Mouse (Mus musculus): ENCODE measurements around the gene Ctnna3. TPM values are rescaled to one million over a fixed set of nuclear protein-coding genes. Genes with fewer than 3 reads are reported as not detected.
A peak's percentile ranks its signal among the peaks of the same experiment; 100 is the strongest.

Gene Ctnna3
- polyA plus RNA-seq, 1 experiment, result 1.3 TPM

- no peak for TF ChIP-seq POLR2A (IDR thresholded peaks at IDR 0.05; ENCODE audit: extremely low read depth, insufficient read depth, low read length)
- TF ChIP-seq CTCF (IDR thresholded peaks at IDR 0.05; ENCODE audit: extremely low read depth, insufficient read depth, low read length), result no peak
- Histone ChIP-seq H3K4me1 (ENCODE audit: control insufficient read depth, insufficient read depth, low read length) (no peaks in the 10 kb centered on the region; the same call in 1 of the 2 replicates), H3K4me3 (ENCODE audit: insufficient read depth, low read length) (no peak overlapping the region), H3K27ac (ENCODE audit: insufficient read depth, low read length) (no peak overlapping the region)
Measured at GRCm38 (mm10) chr10:63933946-63934345, 504.0 kb downstream of the Ctnna3 start.

- Histone ChIP-seq H3K4me3 (ENCODE audit: insufficient read depth, low read length) (no peak overlapping the region), H3K27ac (ENCODE audit: insufficient read depth, low read length) (no peak overlapping the region), H3K4me1 (ENCODE audit: control insufficient read depth, insufficient read depth, low read length) (no peaks in the 10 kb centered on the region; the same call in 1 of the 2 replicates)
- TF ChIP-seq POLR2A (IDR thresholded peaks at IDR 0.05; ENCODE audit: extremely low read depth, insufficient read depth, low read length), result no peak
- no peak for TF ChIP-seq CTCF (IDR thresholded peaks at IDR 0.05; ENCODE audit: extremely low read depth, insufficient read depth, low read length)
Measured at GRCm38 (mm10) chr10:63945534-63945933, 515.6 kb downstream of the Ctnna3 start.

DNA sequence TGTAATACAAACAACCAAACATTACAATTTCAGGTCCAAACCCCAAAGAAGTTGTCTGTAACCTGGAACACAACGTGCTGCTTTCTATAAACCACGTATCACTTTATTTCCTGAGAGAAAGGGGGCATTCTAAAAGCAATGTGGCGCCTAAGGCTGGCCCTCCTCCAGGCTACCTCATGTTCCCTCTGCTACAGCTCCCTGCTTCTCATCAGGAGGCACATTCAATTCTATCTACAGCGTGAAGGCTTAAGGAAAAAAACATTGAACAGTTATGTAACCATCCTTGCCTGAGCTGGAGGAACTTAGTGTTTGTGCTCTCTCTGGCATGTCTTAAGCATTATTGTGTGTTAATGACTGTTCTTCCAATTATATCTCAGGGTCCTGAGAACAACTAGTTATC, 517.4 kb downstream of the Ctnna3 start:
- TF ChIP-seq CTCF (IDR thresholded peaks at IDR 0.05; ENCODE audit: extremely low read depth, insufficient read depth, low read length) (no peak), POLR2A (IDR thresholded peaks at IDR 0.05; ENCODE audit: extremely low read depth, insufficient read depth, low read length) (no peak)
- H3K27ac ChIP-seq (ENCODE audit: insufficient read depth, low read length), result no peak overlapping the region

DNA sequence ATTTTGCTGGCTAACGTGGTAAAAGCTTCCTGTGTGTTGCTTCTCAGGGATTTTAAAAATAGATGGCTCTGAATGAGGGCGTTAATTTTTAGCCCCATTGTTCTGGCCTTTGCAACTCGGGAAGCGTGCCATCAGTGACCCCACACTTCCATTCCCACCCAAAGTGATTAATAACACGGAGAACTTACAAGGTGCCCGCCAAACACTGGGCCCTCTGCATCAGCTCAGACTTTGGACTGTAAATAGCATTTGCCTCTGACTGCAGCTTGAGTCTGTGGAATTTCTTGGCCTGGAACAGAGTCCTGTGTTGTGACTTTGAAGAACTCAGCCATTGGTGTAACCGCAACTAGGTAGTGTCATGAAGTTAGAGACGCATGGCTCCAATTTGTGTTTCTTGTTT, 521.0 kb downstream of the Ctnna3 start:
- Histone ChIP-seq H3K4me1 (ENCODE audit: control insufficient read depth, insufficient read depth, low read length) (peaks cover 6% of the 10 kb centered on the region; the same call in 1 of the 2 replicates), H3K27ac (ENCODE audit: insufficient read depth, low read length) (no peak overlapping the region), H3K4me3 (ENCODE audit: insufficient read depth, low read length) (no peak overlapping the region)
- TF ChIP-seq POLR2A (IDR thresholded peaks at IDR 0.05; ENCODE audit: extremely low read depth, insufficient read depth, low read length) (no peak), CTCF (IDR thresholded peaks at IDR 0.05; ENCODE audit: extremely low read depth, insufficient read depth, low read length) (no peak)

More for the DNA sequence above, 517.4 kb downstream of the Ctnna3 start:
- no peaks in the 10 kb centered on the region; the same call in 1 of the 2 replicates for H3K4me1 ChIP-seq (ENCODE audit: control insufficient read depth, insufficient read depth, low read length)
- no peak overlapping the region for H3K4me3 ChIP-seq (ENCODE audit: insufficient read depth, low read length)

GRCm38 (mm10) chr10:63951481-63951880, 521.6 kb downstream of the Ctnna3 start:
- H3K27ac ChIP-seq (ENCODE audit: insufficient read depth, low read length), result no peak overlapping the region
- TF ChIP-seq CTCF (IDR thresholded peaks at IDR 0.05; ENCODE audit: extremely low read depth, insufficient read depth, low read length), result no peak
- TF ChIP-seq POLR2A (IDR thresholded peaks at IDR 0.05; ENCODE audit: extremely low read depth, insufficient read depth, low read length), result no peak
- H3K4me1 ChIP-seq (ENCODE audit: control insufficient read depth, insufficient read depth, low read length), result peaks cover 6% of the 10 kb centered on the region; the same call in 1 of the 2 replicates
- no peak overlapping the region for H3K4me3 ChIP-seq (ENCODE audit: insufficient read depth, low read length)

DNA sequence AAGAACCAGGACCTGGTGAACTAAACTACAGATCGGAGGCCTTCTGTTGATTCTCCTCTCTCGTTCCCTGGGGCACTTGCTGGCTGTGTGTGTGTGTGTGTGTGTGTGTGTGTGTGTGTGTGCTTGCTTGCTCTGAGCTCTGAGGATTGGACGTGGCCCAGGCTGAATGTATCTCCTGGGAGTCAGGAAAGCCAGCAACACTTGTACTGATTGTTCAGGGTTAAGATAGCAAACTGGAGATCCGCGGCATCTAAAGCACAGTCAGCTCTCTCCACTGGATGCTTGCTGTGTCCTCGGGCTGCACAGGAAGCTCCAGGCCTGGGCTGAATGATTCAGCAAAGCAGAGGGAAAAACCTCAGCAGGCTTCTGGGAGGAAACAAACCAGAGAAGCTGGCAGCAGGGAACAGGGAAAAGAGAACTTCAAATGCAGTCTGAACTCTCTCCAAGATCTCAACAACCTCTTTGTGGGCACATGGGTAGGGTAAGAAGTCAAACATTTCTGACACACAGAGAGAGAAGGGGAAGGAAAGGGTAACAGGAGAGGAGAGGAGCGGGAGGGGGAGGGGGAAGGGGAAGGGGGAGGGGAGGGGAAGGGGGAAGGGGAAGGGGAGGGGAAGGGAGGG, 524.5 kb downstream of the Ctnna3 start:
- H3K4me1 ChIP-seq (ENCODE audit: control insufficient read depth, insufficient read depth, low read length), result peaks cover 6% of the 10 kb centered on the region; the same call in 1 of the 2 replicates
- peak overlapping the region; percentile 45; the same call in 1 of the 2 replicates for H3K27ac ChIP-seq (ENCODE audit: insufficient read depth, low read length)
- TF ChIP-seq POLR2A (IDR thresholded peaks at IDR 0.05; ENCODE audit: extremely low read depth, insufficient read depth, low read length) (no peak), CTCF (IDR thresholded peaks at IDR 0.05; ENCODE audit: extremely low read depth, insufficient read depth, low read length) (no peak)
- H3K4me3 ChIP-seq (ENCODE audit: insufficient read depth, low read length), result no peak overlapping the region

DNA sequence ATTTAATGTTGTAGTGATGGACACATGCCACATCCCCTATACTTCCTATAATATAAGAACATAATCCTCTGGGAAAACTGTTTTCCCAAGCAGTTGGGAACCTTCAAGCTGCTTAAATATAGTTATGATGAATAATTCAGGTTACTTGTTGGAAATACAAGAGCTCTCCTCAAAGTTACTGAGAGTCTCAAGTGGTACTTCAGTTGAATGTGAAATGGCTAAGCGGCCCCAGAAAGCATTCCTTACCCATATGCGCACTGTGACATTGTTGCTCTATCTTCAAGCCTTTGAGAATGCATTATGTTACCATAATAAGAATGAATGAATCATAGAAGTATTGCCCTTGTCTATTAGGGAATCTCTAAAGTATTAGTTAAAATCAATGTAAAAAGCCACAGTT, 542.4 kb downstream of the Ctnna3 start:
- TF ChIP-seq POLR2A (IDR thresholded peaks at IDR 0.05; ENCODE audit: extremely low read depth, insufficient read depth, low read length) (no peak), CTCF (IDR thresholded peaks at IDR 0.05; ENCODE audit: extremely low read depth, insufficient read depth, low read length) (no peak)
- no peak overlapping the region for H3K27ac ChIP-seq (ENCODE audit: insufficient read depth, low read length)
- no peaks in the 10 kb centered on the region for H3K4me1 ChIP-seq (ENCODE audit: control insufficient read depth, insufficient read depth, low read length)
- H3K4me3 ChIP-seq (ENCODE audit: insufficient read depth, low read length), result no peak overlapping the region

DNA sequence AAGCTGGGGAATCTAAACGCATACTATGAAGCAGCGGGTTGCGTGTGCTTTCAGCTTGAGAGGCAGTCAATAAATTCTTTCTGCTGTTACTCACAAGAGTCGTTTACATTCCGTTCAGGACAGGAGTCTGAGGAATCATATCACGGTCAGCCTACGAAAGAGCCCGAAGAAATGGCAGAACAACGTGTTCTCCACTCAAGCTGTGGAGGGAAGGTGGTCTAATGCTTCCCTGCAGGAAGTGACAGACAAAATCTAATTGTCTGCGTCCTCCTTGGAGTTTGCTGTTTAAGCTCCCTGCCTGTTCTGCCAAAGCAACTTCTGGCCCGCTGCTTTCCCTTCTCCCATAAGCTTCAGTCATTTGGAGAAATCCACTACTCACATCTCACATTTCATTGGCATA, 548.2 kb downstream of the Ctnna3 start:
- Histone ChIP-seq H3K4me1 (ENCODE audit: control insufficient read depth, insufficient read depth, low read length) (no peaks in the 10 kb centered on the region; the same call in 1 of the 2 replicates), H3K27ac (ENCODE audit: insufficient read depth, low read length) (no peak overlapping the region), H3K4me3 (ENCODE audit: insufficient read depth, low read length) (peak overlapping the region; percentile 4; the same call in 1 of the 2 replicates)
- TF ChIP-seq POLR2A (IDR thresholded peaks at IDR 0.05; ENCODE audit: extremely low read depth, insufficient read depth, low read length) (no peak), CTCF (IDR thresholded peaks at IDR 0.05; ENCODE audit: extremely low read depth, insufficient read depth, low read length) (no peak)

- Histone ChIP-seq H3K27ac (ENCODE audit: insufficient read depth, low read length) (no peak overlapping the region), H3K4me1 (ENCODE audit: control insufficient read depth, insufficient read depth, low read length) (no peaks in the 10 kb centered on the region; the same call in 1 of the 2 replicates), H3K4me3 (ENCODE audit: insufficient read depth, low read length) (no peak overlapping the region)
- TF ChIP-seq POLR2A (IDR thresholded peaks at IDR 0.05; ENCODE audit: extremely low read depth, insufficient read depth, low read length), result no peak
- TF ChIP-seq CTCF (IDR thresholded peaks at IDR 0.05; ENCODE audit: extremely low read depth, insufficient read depth, low read length), result no peak
Measured at GRCm38 (mm10) chr10:63978535-63978934, 548.6 kb downstream of the Ctnna3 start.

DNA sequence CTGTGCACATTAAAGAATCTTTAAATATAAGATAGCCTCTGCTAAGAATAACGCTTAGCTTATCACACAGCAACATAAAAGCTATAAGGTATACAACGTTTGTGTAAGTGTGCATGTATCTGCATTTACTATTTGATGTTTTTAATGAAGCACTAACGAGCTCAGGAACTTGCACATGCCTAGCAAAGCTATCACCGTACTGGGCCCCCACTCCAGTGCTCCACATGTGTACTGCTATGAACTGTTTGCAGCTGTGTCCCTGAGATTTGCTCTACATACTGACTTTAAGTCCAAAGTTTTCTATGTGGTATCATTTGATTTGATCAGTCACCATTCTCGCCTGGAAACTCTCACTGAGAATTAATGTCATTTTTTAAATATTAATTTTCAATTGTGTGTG, 549.1 kb downstream of the Ctnna3 start:
- TF ChIP-seq CTCF (IDR thresholded peaks at IDR 0.05; ENCODE audit: extremely low read depth, insufficient read depth, low read length) (no peak), POLR2A (IDR thresholded peaks at IDR 0.05; ENCODE audit: extremely low read depth, insufficient read depth, low read length) (no peak)
- Histone ChIP-seq H3K4me3 (ENCODE audit: insufficient read depth, low read length) (no peak overlapping the region), H3K27ac (ENCODE audit: insufficient read depth, low read length) (no peak overlapping the region), H3K4me1 (ENCODE audit: control insufficient read depth, insufficient read depth, low read length) (no peaks in the 10 kb centered on the region; the same call in 1 of the 2 replicates)
